Mouse (Mus musculus): ENCODE results near the gene Crtc2.

The Crtc2 gene

GRCm38 (mm10) chr3:90309589-90309988 is 55.6 kb downstream of the Crtc2 start:
- no peak for DNase-seq (ENCODE audit: low read depth, low spot score)

- DNase-seq (ENCODE audit: low read depth, low spot score): peak; percentile 15
These were observed 59.4 kb downstream of the Crtc2 start for GRCm38 (mm10) chr3:90313367-90313766.
